7 mouse cellular contexts compared by ENCODE assay signal in the genomic region with DNA sequence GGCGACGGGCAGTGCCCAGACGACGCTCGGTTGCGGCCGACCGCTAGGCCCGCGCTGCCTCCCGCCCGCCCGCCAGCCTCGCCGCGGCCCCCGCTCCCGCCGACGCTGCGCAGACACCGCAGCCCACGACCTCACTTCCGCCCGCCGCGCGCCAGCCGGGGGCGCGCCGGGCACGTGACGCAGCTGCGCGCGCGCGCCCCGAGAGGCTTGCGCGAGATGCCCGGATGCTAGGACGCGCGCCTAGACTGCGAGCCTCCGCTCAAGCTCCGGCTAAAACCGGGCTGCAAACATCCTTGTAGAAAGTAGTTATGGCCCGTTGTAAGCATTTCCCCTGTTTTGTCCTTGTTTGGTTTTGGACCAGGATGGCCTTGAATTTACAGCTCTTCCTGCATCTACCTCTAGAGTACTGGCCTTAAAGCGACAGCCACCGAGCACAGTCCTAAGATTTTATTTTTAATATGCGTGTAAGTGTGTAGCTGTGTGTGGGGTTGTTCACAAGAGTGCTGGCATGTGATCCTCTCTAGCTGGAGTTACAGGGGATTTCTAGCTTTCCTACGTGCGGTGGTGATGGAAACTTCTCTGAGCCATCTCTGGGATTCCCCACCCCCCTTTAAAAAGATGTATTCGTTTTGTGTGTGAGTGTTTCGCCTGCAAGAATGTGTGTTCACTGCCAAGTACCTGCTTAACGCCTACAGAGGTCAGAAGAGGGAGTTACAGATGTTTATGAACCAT. TPM values are rescaled to one million over a fixed set of nuclear protein-coding genes. Genes with fewer than 3 reads are reported as not detected.
DNase-seq lines count a peak whose midpoint lies in the region; ATAC-seq and TF ChIP-seq lines count a peak whose summit lies in the region.

A gene (minus strand): TSS at position 179 of the 732 bp plus-strand sequence.

- DNase-seq in adrenal gland, postnatal 25 days, result peak; percentile 88
- peak; percentile 91 to 92 for DNase-seq in heart, adult 18-20 months
- DNase-seq in kidney, adult 2 months, result peak; percentile 94
- DNase-seq in spleen, adult 2 months (ENCODE audit: low read depth in 1 of 2, low spot score in 2 of 2), result peak; percentile 80 to 84

- H3K27ac ChIP-seq in embryonic facial prominence, embryonic 12.5 days, result peak within 1 kb of the TSS; percentile 97
- peak within 1 kb of the TSS; percentile 99 for H3K27ac ChIP-seq in kidney, adult 2 months (ENCODE audit: insufficient read depth, low read depth, low read length)
- peak within 1 kb of the TSS; percentile 97 for H3K27ac ChIP-seq in limb, embryonic 12.5 days
- H3K27ac ChIP-seq in midbrain, embryonic 15.5 days, result peak within 1 kb of the TSS; percentile 99
- H3K27ac ChIP-seq in spleen, adult 2 months (ENCODE audit: insufficient read depth, low read length), result peak within 1 kb of the TSS; percentile 96

- WGBS in embryonic facial prominence, embryonic 12.5 days, result under 1% methylated on average over 59 of the region's 59 CpGs
- 1% methylated on average over 59 of the region's 59 CpGs for WGBS in kidney, adult 2 months
- WGBS in limb, embryonic 12.5 days, result 2% methylated on average over 59 of the region's 59 CpGs
- WGBS in midbrain, embryonic 15.5 days, result under 1% methylated on average over 58 of the region's 59 CpGs
- 1% methylated on average over 53 of the region's 59 CpGs for WGBS in spleen, adult 2 months

- no peaks in the 10 kb centered on the region for H3K9me3 ChIP-seq in embryonic facial prominence, embryonic 12.5 days
- H3K9me3 ChIP-seq in limb, embryonic 12.5 days, result no peaks in the 10 kb centered on the region
- no peaks in the 10 kb centered on the region for H3K9me3 ChIP-seq in midbrain, embryonic 15.5 days

- no peaks in the 10 kb centered on the region for H3K36me3 ChIP-seq in embryonic facial prominence, embryonic 12.5 days
- H3K36me3 ChIP-seq in kidney, adult 2 months (ENCODE audit: control insufficient read depth, insufficient read depth, low read length), result no peaks in the 10 kb centered on the region; the same call in 1 of the 2 replicates
- 0 out of 2 replicates have a peak, but pooled peaks cover 3% of the 10 kb centered on the region for H3K36me3 ChIP-seq in limb, embryonic 12.5 days
- H3K36me3 ChIP-seq in midbrain, embryonic 15.5 days (replicated peaks), result no peaks in the 10 kb centered on the region
- no peaks in the 10 kb centered on the region for H3K36me3 ChIP-seq in spleen, adult 2 months (ENCODE audit: control insufficient read depth, insufficient read depth, low read length)

- peaks cover 23% of the 10 kb centered on the region for H3K4me1 ChIP-seq in embryonic facial prominence, embryonic 12.5 days
- peaks cover 20% of the 10 kb centered on the region for H3K4me1 ChIP-seq in kidney, adult 2 months (ENCODE audit: control insufficient read depth, insufficient read depth, low read length)
- H3K4me1 ChIP-seq in limb, embryonic 12.5 days (replicated peaks), result peaks cover 23% of the 10 kb centered on the region
- H3K4me1 ChIP-seq in midbrain, embryonic 15.5 days, result peaks cover 38% of the 10 kb centered on the region
- H3K4me1 ChIP-seq in spleen, adult 2 months (ENCODE audit: control insufficient read depth, insufficient read depth, insufficient read length), result peaks cover 19% of the 10 kb centered on the region

- TF ChIP-seq POLR2A in kidney, adult 2 months (IDR thresholded peaks at IDR 0.05; ENCODE audit: low read depth, low read length), result peak; percentile 72
- peak; percentile 27 for TF ChIP-seq POLR2A in spleen, adult 2 months (IDR thresholded peaks at IDR 0.05; ENCODE audit: low read depth, low read length)

- ATAC-seq in embryonic facial prominence, embryonic 12.5 days (ENCODE audit: insufficient number of reproducible peaks, insufficient read depth, low FRiP score, low TSS enrichment), result peak; percentile 68
- peak; percentile 84 for ATAC-seq in limb, embryonic 12.5 days (ENCODE audit: insufficient number of reproducible peaks, insufficient read depth, low FRiP score, low TSS enrichment, low read depth)
- peak; percentile 93 for ATAC-seq in midbrain, embryonic 15.5 days (replicated peaks)

- H3K9ac ChIP-seq in embryonic facial prominence, embryonic 12.5 days, result peak within 1 kb of the TSS; percentile 89
- peak within 1 kb of the TSS; percentile 94 for H3K9ac ChIP-seq in limb, embryonic 12.5 days (replicated peaks)
- peak within 1 kb of the TSS; percentile 95 for H3K9ac ChIP-seq in midbrain, embryonic 15.5 days

- H3K4me2 ChIP-seq in embryonic facial prominence, embryonic 12.5 days (replicated peaks), result peak within 1 kb of the TSS; percentile 92
- peak within 1 kb of the TSS; percentile 92 for H3K4me2 ChIP-seq in limb, embryonic 12.5 days
- peak within 1 kb of the TSS; percentile 87 for H3K4me2 ChIP-seq in midbrain, embryonic 15.5 days

- TF ChIP-seq CTCF in kidney, adult 2 months (conservative IDR thresholded peaks at IDR 0.05; ENCODE audit: insufficient read depth, insufficient read length, low read depth, low read length), result no peak
- no peak for TF ChIP-seq CTCF in spleen, adult 2 months (IDR thresholded peaks at IDR 0.05; ENCODE audit: extremely low read depth, insufficient read depth, insufficient read length, insufficient replicate concordance)

- H3K27me3 ChIP-seq in embryonic facial prominence, embryonic 12.5 days, result no peaks in the 10 kb centered on the region
- no peaks in the 10 kb centered on the region for H3K27me3 ChIP-seq in kidney, adult 2 months (replicated peaks; ENCODE audit: control insufficient read depth, insufficient read depth, low read length)
- no peaks in the 10 kb centered on the region for H3K27me3 ChIP-seq in limb, embryonic 12.5 days
- no peaks in the 10 kb centered on the region for H3K27me3 ChIP-seq in midbrain, embryonic 15.5 days (replicated peaks)
- H3K27me3 ChIP-seq in spleen, adult 2 months (ENCODE audit: control insufficient read depth, insufficient read depth, low read length), result no peaks in the 10 kb centered on the region

- H3K4me3 ChIP-seq in embryonic facial prominence, embryonic 12.5 days, result peak within 1 kb of the TSS; percentile 70
- peak within 1 kb of the TSS; percentile 97 for H3K4me3 ChIP-seq in kidney, adult 2 months (ENCODE audit: insufficient read depth, low read depth, low read length)
- H3K4me3 ChIP-seq in limb, embryonic 12.5 days (replicated peaks), result peak within 1 kb of the TSS; percentile 67
- H3K4me3 ChIP-seq in midbrain, embryonic 15.5 days, result peak within 1 kb of the TSS; percentile 85
- peak within 1 kb of the TSS; percentile 76 for H3K4me3 ChIP-seq in spleen, adult 2 months (ENCODE audit: extremely low read depth, insufficient read depth, insufficient read length)

RNA-seq across cellular contexts. Expression of the gene that starts here (rescaled TPM):
- total RNA-seq in adrenal gland, postnatal 25 days (2021), result 118 and 144 TPM in 2 replicates
- 132 and 140 TPM in 2 replicates for polyA plus RNA-seq in embryonic facial prominence, embryonic 12.5 days (2016; fragmentation: Nextera tagmentation; extraction: Ambion mirVana)
- total RNA-seq in heart, adult 18-20 months (2021), result 10 to 100 TPM; 47.9 to 49.6 TPM
- 236 and 254 TPM in 2 replicates for polyA plus RNA-seq in kidney, adult 2 months (2012; rRNA removed)
- polyA plus RNA-seq in limb, embryonic 12.5 days (2016; fragmentation: Nextera tagmentation; extraction: Ambion mirVana), result 133 and 140 TPM in 2 replicates
- 161 and 164 TPM in 2 replicates for polyA plus RNA-seq in midbrain, embryonic 15.5 days (2015; fragmentation: Nextera tagmentation; extraction: Ambion mirVana)
- 351 and 558 TPM in 2 replicates for polyA plus RNA-seq in spleen, adult 2 months (2012; rRNA removed)

Comparison
In these comparisons a context has a peak if more than half of its experiments do, and no peak if none do; other contexts are left out.
1. Peak in every context shown above with its lines: DNase-seq, ATAC-seq, H3K4me3 ChIP-seq and H3K27ac ChIP-seq.